Mouse (Mus musculus) megakaryocyte, embryonic 14.5 days (primary cell): ENCODE data around the gene Dleu7.

ENCODE experiments used
- FLI1 ChIP-seq: IDR thresholded peaks from 2 replicates; pipeline ENCODE4 v1.6.1; 2012; ENCODE audit warnings: low read length, inconsistent platforms, mixed read lengths
- GATA1 ChIP-seq: IDR thresholded peaks from 3 replicates; pipeline ENCODE4 v1.6.1; 2012; ENCODE audit warnings: mixed read lengths, low read length, inconsistent platforms, borderline replicate concordance

- TF ChIP-seq FLI1 (no peak), GATA1 (no peak)
These were observed 30.6 kb upstream of the Dleu7 start for GRCm38 (mm10) chr14:62323457-62323856.
